Mouse (Mus musculus): ENCODE data around the gene Slc37a2.
"Not testable (repeated sequence)": the region's sequence is repeated elsewhere in the genome, so short reads cannot be mapped to it uniquely, and the experiment has no call there.

Slc37a2 gene

DNA sequence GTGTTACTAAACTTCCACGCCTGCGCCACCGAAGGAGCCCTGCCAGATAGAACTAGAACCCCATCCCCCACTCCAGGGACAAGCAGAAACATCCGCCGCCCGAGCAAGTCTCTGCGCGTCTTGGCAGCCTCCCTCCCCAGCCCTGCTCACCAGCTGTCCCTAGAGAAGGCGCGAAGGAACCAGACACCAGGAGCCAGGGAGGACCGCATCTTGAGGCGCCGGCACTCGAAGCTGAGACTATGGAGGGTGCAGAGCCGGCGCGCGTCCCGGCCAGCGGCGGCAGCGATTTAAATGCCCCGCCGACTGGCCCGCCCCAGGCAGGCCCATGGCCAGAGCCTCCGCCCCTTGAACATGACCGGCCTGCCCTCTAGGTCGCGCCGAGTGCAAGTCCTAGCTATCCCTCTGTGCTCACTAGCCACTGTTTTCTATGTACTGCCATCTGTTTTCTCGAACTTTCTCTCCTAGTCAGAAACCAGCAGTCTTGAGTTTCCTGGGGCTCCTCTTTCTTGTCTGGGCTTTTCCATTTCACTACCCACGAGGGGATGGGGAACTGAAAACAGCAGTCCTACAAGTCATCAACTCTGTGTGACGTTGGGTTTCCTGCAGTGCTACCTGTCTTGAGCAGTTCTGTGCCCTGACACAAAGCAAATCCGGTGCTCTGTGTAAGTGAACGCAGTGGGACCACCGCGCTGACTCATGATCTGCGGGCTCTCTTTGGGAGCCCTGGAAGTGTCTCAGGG, at the start of gene Slc37a2:
TSS of gene Slc37a2 (minus strand) at position 590 of the 740 bp plus-strand sequence.
- DNase-seq (ENCODE audit: low spot score in 2 of 2): peak; percentile 76 to 82

DNA sequence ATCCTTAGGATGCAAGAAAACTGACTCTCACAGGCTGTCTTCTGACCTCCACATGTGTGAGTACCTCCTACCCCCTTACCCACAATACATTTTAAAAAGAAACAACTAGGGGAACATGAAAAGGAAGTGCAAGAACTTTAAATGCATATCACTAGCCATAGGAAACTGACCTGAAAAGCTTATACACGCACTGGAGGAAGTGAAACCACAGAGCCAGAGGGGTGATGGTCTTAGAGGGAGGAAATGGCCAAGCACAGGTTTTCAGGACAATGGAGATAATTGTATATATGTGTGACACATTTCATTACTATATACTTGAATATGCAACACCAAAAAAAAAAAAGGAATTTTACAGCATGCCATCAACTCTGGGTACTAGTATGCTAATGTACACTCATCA, 46.2 kb upstream of the Slc37a2 start:
- DNase-seq (ENCODE audit: low spot score in 2 of 2): no peak

DNA sequence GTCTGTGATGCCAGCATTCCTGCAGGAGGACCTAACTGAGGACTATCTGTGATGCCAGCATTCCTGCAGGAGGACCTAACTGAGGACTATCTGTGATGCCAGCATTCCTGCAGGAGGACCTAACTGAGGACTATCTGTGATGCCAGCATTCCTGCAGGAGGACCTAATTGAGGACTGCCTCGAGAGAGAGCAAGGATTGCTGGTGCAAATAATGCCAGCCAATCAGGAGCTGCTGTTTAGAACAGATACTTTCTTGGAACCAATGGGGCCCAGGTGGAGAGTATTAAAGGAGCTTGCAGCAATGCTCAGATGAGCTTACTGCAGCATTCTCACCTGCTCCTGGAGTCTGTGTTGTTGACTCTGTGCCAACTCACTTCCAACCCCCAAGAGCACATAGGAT, 45.0 kb upstream of the Slc37a2 start:
- not testable (repeated sequence) for DNase-seq (ENCODE audit: low spot score in 2 of 2)

DNA sequence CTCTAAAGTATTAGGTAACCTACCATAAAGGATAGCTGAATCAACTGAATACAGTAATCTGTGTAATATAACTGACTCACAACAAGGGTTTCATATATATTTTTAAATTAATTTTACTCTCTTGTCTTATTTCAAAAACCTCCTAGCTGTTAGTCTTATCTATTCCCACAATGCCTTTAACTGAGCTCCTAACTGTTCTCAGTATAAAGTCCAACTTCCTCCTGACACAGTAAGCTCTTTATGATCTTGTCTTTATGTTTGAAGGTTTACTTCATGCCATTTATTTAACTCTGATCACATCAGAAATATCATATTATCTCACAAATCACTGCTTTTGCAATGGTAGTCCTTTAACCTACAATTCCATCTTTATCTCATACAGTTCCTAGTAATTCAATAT, 40.0 kb upstream of the Slc37a2 start:
- DNase-seq (ENCODE audit: low spot score in 2 of 2): no peak

DNA sequence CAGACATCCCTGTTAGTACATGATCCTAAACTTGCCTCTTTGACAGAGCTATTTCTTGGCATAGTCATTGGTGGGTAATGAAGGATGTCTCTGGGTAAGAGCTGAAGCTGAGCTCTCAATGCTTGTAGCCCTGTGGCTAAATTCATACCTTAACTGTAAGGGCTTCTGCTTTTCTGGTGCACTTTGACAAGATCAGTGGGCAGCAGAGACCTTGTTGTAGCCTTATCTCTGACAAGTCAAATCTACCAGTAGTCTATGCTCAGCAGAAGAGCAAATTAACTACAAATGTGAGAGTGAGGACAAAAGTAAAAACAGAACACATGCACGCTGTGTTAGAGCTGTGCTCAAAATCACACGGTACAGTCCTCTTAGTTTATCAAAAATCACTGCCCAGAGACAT, 11.1 kb upstream of the Slc37a2 start:
- DNase-seq (ENCODE audit: low spot score in 2 of 2): no peak

DNA sequence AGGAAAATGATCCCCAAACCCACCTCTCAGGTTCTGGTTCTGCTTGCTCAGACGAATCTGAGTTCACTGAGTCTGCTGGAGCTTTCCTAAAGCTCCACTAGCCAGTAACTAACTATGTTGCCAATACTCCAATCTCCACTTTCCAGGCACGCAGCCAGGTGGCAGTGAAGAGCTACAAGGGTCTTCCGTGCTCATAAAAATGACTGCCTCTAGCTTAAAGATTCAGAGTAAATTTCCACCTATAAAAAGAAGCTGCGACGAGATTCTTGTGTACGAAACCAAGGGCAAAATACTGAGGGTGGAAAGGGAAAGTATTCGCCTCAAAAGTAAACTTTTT, 319 bp upstream of the Slc37a2 start:
- no peak for DNase-seq (ENCODE audit: low spot score in 2 of 2)

DNA sequence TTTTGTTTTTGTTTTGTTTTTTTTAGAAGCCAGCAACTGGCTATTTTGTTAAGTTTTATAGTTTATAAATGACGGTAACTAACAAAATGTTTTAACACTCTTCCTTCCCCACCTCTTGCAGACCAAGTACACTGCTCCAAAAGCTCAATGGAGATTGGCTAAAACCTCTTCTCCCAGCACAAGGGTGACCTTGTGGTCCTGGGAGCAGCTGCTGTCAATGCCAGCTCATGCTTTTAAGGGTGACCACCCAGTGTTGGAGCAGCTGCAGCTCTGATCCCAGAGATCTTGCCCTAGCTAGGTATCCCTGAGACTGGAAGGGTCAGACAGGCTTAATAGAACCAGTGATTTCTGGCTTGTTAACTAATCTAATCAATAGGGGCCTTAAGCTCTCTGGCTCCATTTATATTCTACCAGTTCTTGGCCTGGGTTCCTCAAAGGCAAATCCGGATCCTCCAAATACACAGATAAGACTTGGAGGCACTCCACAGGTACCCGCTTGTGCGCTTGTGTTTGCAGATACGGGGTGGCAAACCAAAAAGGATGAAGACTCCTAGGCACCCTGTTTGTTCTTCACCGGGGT, 917 bp downstream of the Slc37a2 start:
- no peak for DNase-seq (ENCODE audit: low spot score in 2 of 2)

DNA sequence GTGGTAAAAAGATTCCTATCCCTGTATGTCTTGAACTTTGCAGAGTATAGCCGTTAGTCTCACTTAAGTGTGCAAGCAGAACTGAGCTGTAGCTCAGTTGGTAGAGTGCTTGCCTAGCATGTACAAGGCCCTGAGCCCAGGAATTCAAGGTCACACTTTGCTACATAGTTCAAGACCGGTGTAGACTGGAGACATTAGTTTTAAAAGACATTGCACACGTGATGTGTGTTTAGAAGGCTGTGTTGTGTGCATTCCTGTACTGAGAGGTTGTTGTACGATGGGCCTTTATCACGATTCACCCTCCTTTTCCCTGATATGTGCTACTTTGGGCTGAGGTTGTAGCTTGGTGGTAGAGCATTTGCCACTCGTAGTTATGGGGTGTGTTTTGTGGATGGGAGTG, 4.9 kb downstream of the Slc37a2 start:
- DNase-seq (ENCODE audit: low spot score in 2 of 2): no peak

DNA sequence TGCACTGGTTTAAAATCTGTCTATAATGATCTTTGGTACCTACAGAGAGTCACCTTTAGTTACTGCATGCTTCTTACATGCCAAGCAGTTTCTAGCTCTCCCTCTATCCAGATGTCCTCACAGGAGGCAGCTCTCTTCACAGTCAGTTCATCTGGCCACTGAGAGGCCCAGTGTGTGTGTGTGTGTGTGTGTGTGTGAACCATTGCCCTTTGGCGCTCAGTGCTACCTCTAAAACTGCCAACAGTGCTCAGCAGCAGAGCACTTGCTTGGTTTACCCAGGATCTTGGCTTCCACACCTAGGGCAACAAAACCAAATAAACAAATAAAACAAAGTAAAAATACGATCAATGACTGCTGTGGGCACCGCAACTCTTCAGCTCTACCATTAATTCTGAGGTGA, 5.6 kb downstream of the Slc37a2 start:
- DNase-seq (ENCODE audit: low spot score in 2 of 2): no peak

DNA sequence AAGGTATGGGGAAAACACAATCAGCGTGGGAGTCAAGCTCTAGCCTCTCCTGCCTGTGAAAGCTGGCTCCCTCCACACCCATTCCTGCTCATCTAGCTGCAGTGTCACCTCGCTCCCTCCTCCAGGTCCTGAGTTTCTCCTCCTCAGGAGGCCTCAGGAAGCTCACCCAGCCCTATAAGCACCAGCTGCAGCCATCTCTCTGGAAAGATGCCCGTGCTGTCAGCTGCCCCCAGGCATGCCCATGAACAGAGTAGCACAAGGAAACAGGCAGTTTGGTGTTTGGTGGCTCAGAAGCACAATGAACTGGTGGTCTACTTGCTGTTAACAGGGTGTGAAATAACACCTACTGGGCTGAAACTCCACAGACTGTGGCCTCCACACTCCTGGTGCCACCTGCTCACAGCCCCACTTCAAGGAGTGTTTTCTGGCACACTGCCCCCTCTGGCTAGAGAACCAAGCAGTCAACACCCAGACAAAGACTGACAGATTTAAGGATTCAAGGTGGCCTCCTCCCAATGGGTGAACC, 7.1 kb downstream of the Slc37a2 start:
- no peak for DNase-seq (ENCODE audit: low spot score in 2 of 2)

DNA sequence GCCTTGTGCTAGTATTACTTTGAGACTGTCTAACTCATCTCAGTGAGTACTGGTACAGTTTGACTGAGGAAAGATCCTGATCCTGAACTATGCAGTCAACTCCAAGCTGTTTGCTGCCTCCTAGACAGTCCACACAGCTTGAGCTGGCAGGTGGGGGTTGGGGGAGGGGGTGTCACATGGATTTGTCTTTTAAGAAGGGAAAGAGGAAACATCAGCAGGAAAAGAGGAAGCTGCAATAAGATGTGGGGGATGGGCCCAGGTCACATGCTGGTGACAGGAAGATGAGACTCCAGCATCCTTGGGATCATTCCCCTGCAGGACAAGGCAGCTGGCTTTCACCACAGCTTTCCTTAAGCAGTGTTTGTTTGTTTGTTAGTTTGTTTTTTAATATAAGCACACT, 8.1 kb downstream of the Slc37a2 start:
- no peak for DNase-seq (ENCODE audit: low spot score in 2 of 2)

DNA sequence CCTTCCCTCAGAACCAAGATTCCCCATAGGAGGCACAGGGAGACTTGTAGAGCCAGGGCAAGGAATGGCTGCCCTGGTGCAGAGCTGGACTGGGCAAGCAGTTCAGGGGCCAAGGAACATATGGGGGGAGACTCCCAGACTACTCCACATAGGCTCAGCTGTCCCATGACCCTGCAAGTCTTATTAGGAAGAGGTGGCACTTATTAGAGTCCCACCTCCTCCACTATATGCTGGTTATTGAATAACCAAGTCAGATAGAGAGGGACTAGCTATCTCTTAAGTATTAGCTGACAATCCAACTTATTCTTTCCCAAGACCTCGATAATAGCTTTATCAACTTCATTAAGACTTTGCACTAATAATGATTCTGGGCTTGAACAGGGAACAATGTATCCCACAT, 9.7 kb downstream of the Slc37a2 start:
- no peak for DNase-seq (ENCODE audit: low spot score in 2 of 2)

DNA sequence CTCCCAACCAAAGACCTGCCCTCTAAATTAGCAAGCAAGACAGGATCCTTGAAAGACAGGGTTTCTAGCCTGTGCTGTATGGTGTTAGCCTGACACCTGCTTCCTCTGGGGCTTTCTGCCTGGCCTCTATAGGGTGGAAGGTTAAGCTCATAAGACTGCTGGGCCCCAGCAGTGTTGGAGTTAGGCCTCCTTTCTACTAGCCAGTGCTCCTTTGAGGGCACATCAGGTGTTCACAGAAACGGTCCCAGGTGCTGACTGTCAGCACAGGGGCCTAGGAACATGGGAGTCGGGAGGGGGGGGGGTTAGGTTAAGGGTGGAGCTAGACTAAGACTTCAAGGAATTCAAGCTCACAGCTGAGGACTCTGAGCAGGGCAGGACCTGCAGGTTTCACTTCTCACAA, 10.1 kb downstream of the Slc37a2 start:
- DNase-seq (ENCODE audit: low spot score in 2 of 2): no peak

DNA sequence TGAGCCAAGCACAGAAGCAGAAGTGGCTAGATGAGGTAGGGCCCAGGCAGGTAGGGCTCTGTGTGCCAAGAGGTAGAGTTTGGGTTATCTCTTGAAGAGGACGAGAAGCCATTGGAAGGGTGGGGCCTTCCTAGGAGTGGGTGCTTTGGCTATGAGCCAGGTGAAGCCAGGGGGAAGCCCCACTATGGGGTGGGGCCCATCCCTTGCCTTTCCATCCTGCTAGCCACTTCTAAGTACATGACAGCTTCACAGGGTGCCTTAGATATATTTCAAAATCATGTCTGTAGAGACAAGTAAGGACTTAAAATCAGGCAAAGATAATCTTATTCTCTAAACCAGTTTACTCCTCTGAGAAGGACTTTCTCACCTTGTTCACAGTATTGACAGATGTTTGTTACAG, 10.9 kb downstream of the Slc37a2 start:
- DNase-seq (ENCODE audit: low spot score in 2 of 2): no peak

DNA sequence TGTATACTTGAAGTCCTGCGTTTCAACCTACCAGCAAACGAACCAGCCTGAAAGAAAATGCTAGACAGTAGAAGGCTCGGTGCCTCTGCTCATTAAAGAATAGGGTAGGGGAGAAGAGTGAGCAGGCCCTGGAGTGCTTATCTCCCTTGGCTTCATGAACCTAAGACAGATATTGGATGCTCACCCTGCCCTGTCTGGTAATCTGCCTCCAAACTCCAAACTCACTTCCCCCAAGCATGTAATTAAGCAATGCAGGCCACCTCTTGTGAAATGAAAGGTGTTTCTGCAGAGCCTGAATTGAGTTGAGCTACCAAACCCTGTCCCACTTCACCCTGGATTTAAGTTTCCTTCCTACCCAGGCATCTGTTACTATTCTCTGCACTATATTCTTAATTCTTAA, 12.8 kb downstream of the Slc37a2 start:
- no peak for DNase-seq (ENCODE audit: low spot score in 2 of 2)

DNA sequence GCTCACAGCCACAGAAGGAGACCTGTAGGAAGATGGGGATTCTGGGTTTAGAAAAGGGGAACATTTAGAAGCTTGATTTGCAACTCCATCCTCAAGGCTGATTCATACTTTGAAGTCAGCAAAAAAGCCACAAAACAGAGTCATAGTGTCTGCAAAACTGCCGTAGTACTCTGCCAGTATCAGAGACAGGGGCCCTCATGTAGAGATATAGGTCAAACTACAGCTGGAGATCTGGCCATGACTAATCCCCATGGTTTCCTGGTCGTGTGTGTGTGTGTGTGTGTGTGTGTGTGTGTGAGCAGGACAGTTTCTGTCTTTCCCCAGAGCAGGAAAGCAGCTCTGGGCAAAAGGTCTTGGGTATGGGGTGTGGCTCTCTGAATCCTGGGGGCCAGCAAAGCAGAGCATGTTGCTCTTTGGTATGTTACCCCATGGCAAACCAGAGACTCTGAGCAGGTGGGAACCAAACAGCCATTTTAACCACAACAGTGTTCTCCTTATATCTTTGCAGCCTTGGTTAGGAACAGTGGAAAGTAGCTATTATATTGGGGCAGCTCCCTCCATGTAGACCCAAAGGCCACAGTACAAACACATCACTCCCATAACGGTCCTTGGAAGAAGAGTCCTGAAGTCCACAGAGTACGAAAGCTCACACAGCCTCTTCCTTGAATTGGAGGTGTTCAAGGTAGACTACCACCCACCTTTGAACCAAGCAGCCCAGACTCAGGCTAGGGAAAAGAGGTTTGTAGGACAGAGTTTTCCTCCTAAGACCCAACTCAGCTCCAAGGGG, 19.4 kb downstream of the Slc37a2 start:
- no peak for DNase-seq (ENCODE audit: low spot score in 2 of 2)

DNA sequence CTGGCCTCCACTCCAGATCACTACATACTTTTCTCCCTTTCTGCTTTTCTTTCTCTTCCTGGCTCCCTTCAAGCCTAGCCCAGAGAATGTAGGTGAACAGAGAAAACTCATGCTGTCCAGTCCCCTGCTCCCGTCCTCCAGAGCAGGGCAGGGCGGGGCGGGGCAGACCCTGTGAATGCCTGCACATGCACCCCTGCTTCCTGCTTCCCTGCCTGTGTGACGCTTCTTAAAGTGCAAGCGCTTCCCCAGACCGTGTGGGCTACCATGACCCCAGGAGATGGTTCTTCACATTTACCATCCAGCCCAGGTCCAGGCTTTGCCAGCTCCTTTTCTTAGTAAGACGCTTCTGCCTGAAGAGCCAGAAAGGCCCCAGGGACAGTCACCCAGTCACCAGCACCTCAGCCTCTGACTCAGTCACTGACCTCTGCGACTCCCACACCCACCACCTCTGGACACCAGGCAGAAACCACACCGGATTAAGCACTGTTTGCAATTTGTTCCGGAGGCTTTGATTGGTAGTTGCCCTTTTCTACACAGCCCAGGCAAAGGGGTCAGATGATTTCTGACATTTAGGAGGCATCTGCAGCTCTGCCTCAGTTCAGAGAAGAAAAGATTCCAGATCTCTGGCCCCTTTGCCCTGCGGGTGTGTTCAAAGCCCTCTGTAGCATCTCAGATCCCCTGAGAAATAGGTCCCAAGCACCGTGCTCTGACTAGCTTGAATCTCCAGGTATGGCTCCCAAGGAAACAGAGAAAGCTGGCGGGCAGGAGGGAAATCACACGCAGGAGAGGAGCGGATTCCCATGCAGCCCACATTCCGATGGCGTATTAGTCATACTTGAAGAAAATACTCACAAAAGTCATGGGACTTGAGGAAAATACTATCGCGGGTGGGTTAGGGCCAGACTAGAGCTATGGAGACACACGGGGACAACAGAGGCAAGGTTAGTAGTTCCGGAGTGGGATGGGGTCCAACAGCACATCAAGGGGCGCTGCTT, 23.0 kb downstream of the Slc37a2 start:
- DNase-seq (ENCODE audit: low spot score in 2 of 2): no peak

DNA sequence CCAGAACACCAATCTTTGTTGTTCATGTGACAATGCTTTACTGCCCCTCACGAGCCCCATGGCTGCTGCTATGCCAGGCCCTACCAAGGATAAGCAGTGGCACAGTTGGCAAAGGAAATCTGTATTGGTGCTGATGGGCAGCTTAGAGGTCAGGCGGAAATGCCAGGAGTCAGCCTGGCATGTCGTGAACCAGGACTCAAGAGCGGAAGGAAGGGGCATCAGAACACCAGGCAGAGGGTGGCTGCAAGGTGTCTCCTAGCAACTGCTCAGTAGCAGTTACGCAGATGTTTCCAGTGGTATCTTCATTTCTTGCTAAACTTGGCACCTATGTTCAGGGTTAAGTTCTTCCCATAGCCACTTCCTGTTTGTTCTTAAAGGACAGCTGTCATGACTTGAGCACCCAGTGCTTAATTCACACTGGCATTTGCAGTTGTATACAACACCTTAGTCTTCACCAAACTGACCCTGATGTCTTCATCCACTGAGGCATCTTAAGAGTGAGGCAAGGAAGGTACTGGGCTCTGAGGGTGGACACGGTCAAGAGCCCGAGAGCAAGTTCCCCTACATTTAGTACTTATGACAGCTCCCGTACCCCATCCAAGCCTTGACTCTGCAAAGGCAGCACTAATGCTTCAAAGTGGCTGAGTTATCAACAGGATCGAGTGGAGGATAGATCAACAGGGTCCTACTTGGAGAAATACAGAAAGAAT, 24.9 kb downstream of the Slc37a2 start:
- no peak for DNase-seq (ENCODE audit: low spot score in 2 of 2)

DNA sequence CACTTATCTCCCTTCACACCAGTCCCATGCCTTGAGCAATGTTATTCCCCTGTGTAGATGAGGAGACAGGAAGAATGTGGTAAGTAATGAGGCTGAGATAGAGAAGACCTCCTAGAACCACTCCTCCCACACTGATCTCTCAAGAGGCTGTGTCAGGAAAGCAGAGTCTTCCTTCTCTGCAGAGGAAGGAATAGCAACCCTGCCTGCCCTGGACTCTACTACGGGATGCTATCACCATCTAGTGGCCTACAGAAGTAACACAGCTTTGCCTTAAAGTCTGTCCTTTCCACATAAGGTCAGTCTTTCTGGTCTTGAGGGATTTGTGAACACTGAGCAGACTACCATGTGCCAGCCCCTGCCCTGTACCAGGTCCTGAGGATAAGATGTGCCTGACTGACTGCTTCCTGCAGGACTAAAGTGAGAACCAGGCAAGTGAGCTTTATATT, 25.6 kb downstream of the Slc37a2 start:
- peak; percentile 39 to 58 for DNase-seq (ENCODE audit: low spot score in 2 of 2)

DNA sequence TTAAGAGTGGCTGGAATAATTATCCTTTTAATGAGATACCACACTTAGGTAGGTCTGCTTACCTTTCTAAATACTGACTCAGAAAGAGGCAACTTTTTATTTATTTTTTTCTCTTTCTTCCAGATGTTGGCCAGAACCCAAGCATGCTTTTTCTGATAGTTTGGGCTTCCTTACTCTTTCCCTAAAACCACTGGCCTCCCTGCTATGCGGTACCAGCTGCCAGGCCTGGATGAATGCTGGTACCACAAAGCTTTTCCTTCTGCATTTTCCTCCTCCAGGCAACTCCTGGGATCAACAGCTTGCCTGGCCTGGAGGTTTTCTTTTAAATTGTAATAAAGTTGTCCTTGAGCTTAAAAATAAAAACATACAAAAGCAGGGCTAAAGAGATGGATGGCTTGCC, 30.0 kb downstream of the Slc37a2 start:
- no peak for DNase-seq (ENCODE audit: low spot score in 2 of 2)

DNA sequence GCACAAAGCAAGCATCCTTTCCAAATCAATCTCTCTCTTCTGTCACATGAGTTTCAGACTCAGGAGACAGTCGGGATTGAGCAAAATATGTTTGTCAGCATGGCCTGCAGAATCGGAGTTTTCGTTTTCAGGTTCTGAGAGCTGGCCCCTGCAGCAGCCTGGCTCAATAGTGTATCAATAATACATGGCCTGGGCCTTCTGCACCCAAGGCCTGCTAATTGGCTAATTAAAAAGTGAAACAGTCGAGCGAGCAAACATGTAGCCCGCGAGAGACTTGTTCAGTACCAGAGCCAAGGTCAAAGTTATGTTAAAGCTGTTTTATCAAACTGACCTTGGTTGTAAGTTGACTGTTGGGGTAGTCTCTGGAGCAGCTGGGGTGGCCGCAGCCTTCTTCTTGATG, 34.8 kb downstream of the Slc37a2 start:
- DNase-seq (ENCODE audit: low spot score in 2 of 2): no peak

Data from right cerebral cortex, postnatal 36 days (tissue).